Mouse (Mus musculus): ENCODE measurements around the gene Lrp1. TPM values are rescaled to one million over a fixed set of nuclear protein-coding genes. Genes with fewer than 3 reads are reported as not detected.
"Not testable (repeated sequence)": the region's sequence is repeated elsewhere in the genome, so short reads cannot be mapped to it uniquely, and the experiment has no call there.

The Lrp1 gene
- total RNA-seq (2021): 100 to 1,000 TPM in 1 of 2 experiments, 10 to 100 TPM in 1; 85.0 to 105 TPM
- long read RNA-seq, experiment 1, partial matches to known transcripts: 13 of 13 reads
- long read RNA-seq, experiment 1, other reads (novel, unspliced or antisense): 0 of 13 reads
- long read RNA-seq, experiment 2, partial matches to known transcripts: 14 of 14 reads
- long read RNA-seq, experiment 2, other reads (novel, unspliced or antisense): 0 of 14 reads

GRCm38 (mm10) chr10:127620406-127621190 is at the start of gene Lrp1:
Gene Lrp1, minus strand, starts transcription at chr10:127621148.
- intact Hi-C loops (cut with DNase I): no loop called here
- peak in 1 of 2 experiments; percentile 52 for DNase-seq

GRCm38 (mm10) chr10:127670185-127670584 is 49.2 kb upstream of the Lrp1 start:
- intact Hi-C loops (cut with DNase I): loop anchor here (2.0 kb wide), 1 partner anchor 27 kb away; the partner anchor contains the start of gene Stat6
- DNase-seq: no peak

- intact Hi-C loops (cut with DNase I): no loop called here
- DNase-seq: peak in 1 of 2 experiments; percentile 40
Measured at GRCm38 (mm10) chr10:127669170-127669569, 48.2 kb upstream of the Lrp1 start.

- peak; percentile 81 to 82 for DNase-seq
- intact Hi-C loops (cut with DNase I): no loop called here
Measured at GRCm38 (mm10) chr10:127668093-127669050, 47.4 kb upstream of the Lrp1 start, which contains the start of gene Nab2. Gene Nab2, minus strand, starts transcription at chr10:127668568.

GRCm38 (mm10) chr10:127667269-127668092 is 46.5 kb upstream of the Lrp1 start:
- peak; percentile 88 to 89 for DNase-seq
- intact Hi-C loops (cut with DNase I): no loop called here

GRCm38 (mm10) chr10:127666501-127667268 is 45.7 kb upstream of the Lrp1 start, which contains the start of gene Nemp1:
Gene Nemp1, plus strand, starts transcription at chr10:127666901.
- DNase-seq: peak; percentile 85 to 91
- intact Hi-C loops (cut with DNase I): no loop called here

GRCm38 (mm10) chr10:127665366-127666181 is 44.6 kb upstream of the Lrp1 start:
- DNase-seq: no peak
- intact Hi-C loops (cut with DNase I): no loop called here

- intact Hi-C loops (cut with DNase I): no loop called here
- DNase-seq: no peak
Measured at GRCm38 (mm10) chr10:127664891-127665290, 43.9 kb upstream of the Lrp1 start.

- no peak for DNase-seq
- intact Hi-C loops (cut with DNase I): no loop called here
Measured at GRCm38 (mm10) chr10:127664166-127664565, 43.2 kb upstream of the Lrp1 start.

- no peak for DNase-seq
- intact Hi-C loops (cut with DNase I): no loop called here
Measured at GRCm38 (mm10) chr10:127663590-127663989, 42.6 kb upstream of the Lrp1 start.

- DNase-seq: peak; percentile 35 to 36
- intact Hi-C loops (cut with DNase I): no loop called here
Measured at GRCm38 (mm10) chr10:127662666-127663253, 41.8 kb upstream of the Lrp1 start.

GRCm38 (mm10) chr10:127661915-127662663 is 41.1 kb upstream of the Lrp1 start:
- DNase-seq: peak; percentile 64 to 69
- intact Hi-C loops (cut with DNase I): loop anchor here (2.0 kb wide), 1 partner anchor 15 kb away; no protein-coding TSS in a partner anchor

- intact Hi-C loops (cut with DNase I): loop anchor here (2.0 kb wide), 1 partner anchor 15 kb away; no protein-coding TSS in a partner anchor
Measured at GRCm38 (mm10) chr10:127661291-127661914, 40.5 kb upstream of the Lrp1 start.

GRCm38 (mm10) chr10:127659551-127659950 is 38.6 kb upstream of the Lrp1 start:
- DNase-seq: no peak
- intact Hi-C loops (cut with DNase I): no loop called here

More at GRCm38 (mm10) chr10:127661291-127661914, 40.5 kb upstream of the Lrp1 start:
- DNase-seq: peak; percentile 35 to 38

GRCm38 (mm10) chr10:127658076-127658475 is 37.1 kb upstream of the Lrp1 start:
- intact Hi-C loops (cut with DNase I): no loop called here
- DNase-seq: no peak

GRCm38 (mm10) chr10:127657617-127658016 is 36.7 kb upstream of the Lrp1 start:
- DNase-seq; intact Hi-C loops (cut with DNase I): not testable (repeated sequence)

Measured in heart, postnatal 14 days (tissue).